Mouse (Mus musculus): ENCODE data around the gene Fgfr2. TPM values are rescaled to one million over a fixed set of nuclear protein-coding genes. Genes with fewer than 3 reads are reported as not detected.

Gene Fgfr2
- polyA plus RNA-seq, 1 experiment from 2014 or later, result 81.1 TPM

DNA sequence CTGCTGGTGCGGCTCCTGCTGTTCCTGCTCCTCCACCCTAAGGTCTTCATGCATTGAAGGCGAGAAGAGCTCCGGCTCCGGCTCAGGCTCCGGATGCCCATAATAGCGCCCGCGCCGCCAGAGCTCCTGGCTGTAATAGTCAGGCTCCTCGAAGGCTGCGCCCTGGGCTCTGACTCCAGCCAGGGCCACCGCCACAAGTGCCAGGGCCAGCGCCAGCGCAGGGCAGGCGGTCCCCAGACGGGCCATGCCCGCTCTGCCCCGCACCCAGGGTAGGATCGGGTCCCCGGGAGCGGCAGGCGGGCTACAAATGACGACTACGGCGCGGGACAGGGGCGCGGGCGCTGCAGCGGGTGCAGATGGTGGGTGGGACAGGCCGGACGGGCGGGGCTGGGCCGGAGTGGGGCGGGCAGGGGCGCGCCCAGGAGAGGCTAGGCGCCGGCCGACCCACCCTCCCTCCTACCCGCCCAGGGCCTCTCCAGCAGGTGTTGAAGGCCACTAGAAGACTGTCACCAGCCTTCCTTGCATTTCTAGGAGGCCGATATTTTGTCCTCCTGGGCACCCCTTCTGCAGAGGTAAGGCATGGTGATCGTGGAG is 968.7 kb downstream of the Fgfr2 start, which contains the start of gene Cpxm2:
Gene Cpxm2, minus strand, starts transcription at position 372 of the 594 bp plus-strand sequence.
- no peak within 1 kb of the TSS for H3K27ac ChIP-seq
- H3K27me3 ChIP-seq, result peaks cover 39% of the 10 kb centered on the region
- H3K4me2 ChIP-seq (replicated peaks), result peak within 1 kb of the TSS; percentile 79
- WGBS, result 4% methylated on average over 42 of the region's 43 CpGs
- H3K4me3 ChIP-seq, result peak within 1 kb of the TSS; percentile 38
- H3K9me3 ChIP-seq (replicated peaks), result no peaks in the 10 kb centered on the region
- H3K9ac ChIP-seq, result peak within 1 kb of the TSS; percentile 64
- peaks cover 18% of the 10 kb centered on the region for H3K4me1 ChIP-seq
- ATAC-seq (ENCODE audit: low FRiP score), result peak; percentile 40; the same call in 1 of the 2 replicates
- no peaks in the 10 kb centered on the region for H3K36me3 ChIP-seq

DNA sequence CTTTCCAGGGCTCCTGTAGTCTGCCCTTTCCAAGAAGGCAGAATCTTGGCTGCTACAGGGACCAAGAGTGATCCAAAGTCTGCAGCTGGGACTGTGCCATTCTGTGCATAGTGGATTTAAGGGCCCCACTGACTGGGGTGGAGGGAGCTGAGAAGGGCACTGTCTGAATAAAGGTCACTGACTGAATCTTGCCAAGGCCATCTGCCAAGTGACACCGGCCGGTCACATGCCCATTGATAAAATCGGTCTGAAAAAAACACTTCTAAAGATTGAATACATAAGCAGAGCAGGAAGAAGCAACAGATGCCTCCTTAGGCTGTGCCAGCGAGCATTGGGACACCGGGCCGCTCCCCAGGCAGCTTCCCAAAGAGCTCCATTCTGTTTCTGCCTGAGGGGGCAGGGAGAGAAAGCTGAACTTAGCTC is 969.4 kb downstream of the Fgfr2 start:
- ATAC-seq (ENCODE audit: low FRiP score), result 0 out of 2 replicates have a peak, but pooled peaks have one; percentile 16
- H3K27me3 ChIP-seq, result peaks cover 39% of the 10 kb centered on the region

DNA sequence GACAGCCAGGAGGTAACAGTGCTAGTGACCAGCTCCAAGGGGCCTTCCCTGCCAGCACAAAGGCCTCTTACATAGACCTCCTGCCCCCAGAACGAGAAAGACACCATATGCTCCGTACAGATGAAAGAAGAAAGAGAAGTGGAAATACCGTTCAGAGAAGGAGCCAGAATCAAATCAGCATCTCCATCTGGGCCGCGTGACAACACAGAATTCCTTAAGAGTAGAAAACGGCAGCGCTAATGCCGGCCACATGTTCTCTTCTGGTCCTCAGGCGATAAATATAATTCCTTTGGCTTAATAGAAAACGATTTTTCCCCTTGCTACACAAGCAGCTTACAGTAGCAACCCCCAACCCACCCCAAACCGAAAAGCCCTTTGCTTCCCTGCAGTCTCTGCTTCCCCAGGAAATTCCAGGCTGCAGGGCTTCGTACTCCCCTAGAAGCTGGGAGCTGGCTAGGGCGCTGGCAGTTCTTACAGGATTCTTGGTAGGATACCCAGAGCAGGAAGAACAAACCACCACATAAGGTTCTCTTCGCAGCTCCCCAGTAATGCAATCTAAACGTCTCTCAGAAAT is 977.8 kb downstream of the Fgfr2 start:
- Histone ChIP-seq H3K9me3 (replicated peaks) (no peaks in the 10 kb centered on the region), H3K36me3 (no peaks in the 10 kb centered on the region), H3K4me3 (no peak overlapping the region), H3K4me2 (replicated peaks) (no peak overlapping the region), H3K9ac (no peak overlapping the region), H3K4me1 (no peaks in the 10 kb centered on the region), H3K27me3 (no peaks in the 10 kb centered on the region), H3K27ac (no peak overlapping the region; the same call in 1 of the 2 replicates)
- no peak for ATAC-seq (ENCODE audit: low FRiP score)
- WGBS, result 67% methylated on average over 15 of the region's 15 CpGs

More for the DNA sequence above, 969.4 kb downstream of the Fgfr2 start:
- Histone ChIP-seq H3K9ac (no peak overlapping the region), H3K9me3 (replicated peaks) (no peaks in the 10 kb centered on the region), H3K4me3 (peak overlapping the region; percentile 38; the same call in 1 of the 2 replicates), H3K36me3 (no peaks in the 10 kb centered on the region), H3K27ac (no peak overlapping the region), H3K4me2 (replicated peaks) (peak overlapping the region; percentile 79), H3K4me1 (peaks cover 18% of the 10 kb centered on the region)
- 29% methylated on average over 6 of the region's 6 CpGs for whole genome bisulfite sequencing

DNA sequence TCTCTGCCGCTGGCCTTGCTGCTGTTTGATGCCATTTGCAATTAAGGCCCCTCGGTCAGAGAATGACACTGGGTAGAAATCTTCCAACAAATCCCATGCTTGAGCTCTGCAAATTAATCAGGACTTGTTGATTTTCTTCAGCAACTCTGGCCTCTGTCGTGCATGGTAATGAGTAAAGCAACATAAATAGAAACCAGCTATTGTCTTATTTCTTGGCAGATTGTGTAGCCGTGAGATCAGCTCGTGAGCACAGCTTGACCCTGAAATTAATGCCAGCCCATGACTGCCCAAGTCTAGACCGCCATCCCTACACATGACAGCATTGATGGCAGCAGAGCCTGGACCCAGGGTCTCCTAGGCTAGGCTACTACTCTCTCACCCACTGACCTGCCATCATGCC is 994.5 kb downstream of the Fgfr2 start:
- Histone ChIP-seq H3K9ac (no peak overlapping the region), H3K4me2 (replicated peaks) (no peak overlapping the region), H3K4me1 (0 out of 2 replicates have a peak, but pooled peaks cover 3% of the 10 kb centered on the region), H3K27me3 (no peaks in the 10 kb centered on the region), H3K36me3 (no peaks in the 10 kb centered on the region), H3K4me3 (no peak overlapping the region), H3K27ac (no peak overlapping the region), H3K9me3 (replicated peaks) (no peaks in the 10 kb centered on the region)
- no peak for ATAC-seq (ENCODE audit: low FRiP score)
- 76% methylated on average over 6 of the region's 6 CpGs for WGBS

DNA sequence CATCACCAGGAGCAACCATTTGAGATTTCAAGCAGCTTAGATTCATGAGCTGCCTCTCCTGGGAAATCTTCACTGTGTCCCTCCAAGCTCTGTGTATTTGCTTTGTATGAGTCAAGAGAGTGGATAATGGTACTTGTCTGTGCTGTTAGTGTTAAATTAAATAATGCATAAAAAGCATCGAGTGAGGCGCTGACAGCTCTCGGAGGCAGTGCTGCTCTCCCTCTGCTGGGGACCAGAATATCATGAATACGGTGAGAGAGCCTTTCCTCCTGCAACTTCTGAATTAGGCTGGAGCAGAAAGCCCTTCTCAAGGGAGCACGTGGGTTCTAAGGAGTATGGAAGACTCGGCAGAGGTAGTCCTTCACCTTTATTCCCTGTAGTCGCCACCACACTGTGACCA is 998.2 kb downstream of the Fgfr2 start:
- ATAC-seq (ENCODE audit: low FRiP score), result no peak
- H3K9ac ChIP-seq, result no peak overlapping the region
- WGBS, result 72% methylated on average over 7 of the region's 7 CpGs

DNA sequence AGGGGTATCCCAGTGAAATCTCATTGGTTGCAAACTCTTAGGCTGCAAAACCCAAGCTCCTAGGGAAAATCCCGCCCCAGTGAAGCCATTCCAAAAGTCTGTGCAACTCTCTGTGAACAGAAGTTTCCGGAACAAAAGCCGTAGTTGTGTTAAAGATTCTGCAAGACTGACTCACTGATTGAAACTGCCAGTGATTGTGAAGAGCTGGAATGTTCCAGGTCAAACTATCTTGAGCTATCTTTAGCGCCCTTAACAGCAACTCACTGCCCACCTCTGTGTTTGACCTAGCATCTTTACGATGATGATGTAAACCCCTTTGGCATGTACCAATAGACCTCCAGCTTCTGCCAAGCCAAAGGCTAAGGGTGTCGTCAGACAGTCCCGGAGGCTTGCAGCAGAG is 999.9 kb downstream of the Fgfr2 start:
- no peaks in the 10 kb centered on the region for H3K9me3 ChIP-seq (replicated peaks)
- WGBS, result 86% methylated on average over 7 of the region's 7 CpGs
- ATAC-seq (ENCODE audit: low FRiP score), result no peak

More for the DNA sequence above, 998.2 kb downstream of the Fgfr2 start:
- Histone ChIP-seq H3K27me3 (no peaks in the 10 kb centered on the region), H3K9me3 (replicated peaks) (no peaks in the 10 kb centered on the region), H3K4me1 (0 out of 2 replicates have a peak, but pooled peaks cover 3% of the 10 kb centered on the region), H3K4me3 (no peak overlapping the region), H3K27ac (no peak overlapping the region), H3K36me3 (no peaks in the 10 kb centered on the region), H3K4me2 (replicated peaks) (no peak overlapping the region)

DNA sequence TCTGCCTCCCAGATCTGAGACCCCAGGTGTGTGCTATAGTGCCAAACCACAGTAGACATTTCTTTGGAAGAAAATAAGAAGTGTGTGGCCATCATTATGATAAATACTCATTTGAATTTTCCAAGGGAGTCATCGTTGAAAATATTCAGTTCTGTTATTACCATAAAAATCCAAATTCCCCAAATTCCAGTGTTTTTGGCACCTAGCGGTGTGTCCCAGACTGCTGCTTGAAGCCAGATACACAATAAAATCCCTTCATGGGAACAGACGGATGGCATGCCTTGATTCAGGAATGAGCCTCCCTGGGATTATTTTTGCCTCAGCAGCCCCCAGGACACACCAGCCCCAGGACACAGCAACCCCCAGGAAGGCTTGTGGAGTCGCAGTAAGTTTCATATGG is 1003.3 kb downstream of the Fgfr2 start:
- Histone ChIP-seq H3K4me1 (no peaks in the 10 kb centered on the region), H3K9ac (no peak overlapping the region), H3K36me3 (no peaks in the 10 kb centered on the region), H3K4me3 (no peak overlapping the region), H3K27ac (no peak overlapping the region), H3K27me3 (no peaks in the 10 kb centered on the region), H3K9me3 (replicated peaks) (no peaks in the 10 kb centered on the region), H3K4me2 (replicated peaks) (no peak overlapping the region)
- no peak for ATAC-seq (ENCODE audit: low FRiP score)
- whole genome bisulfite sequencing, result 88% methylated on average over 4 of the region's 4 CpGs

More for the DNA sequence above, 999.9 kb downstream of the Fgfr2 start:
- Histone ChIP-seq H3K36me3 (no peaks in the 10 kb centered on the region), H3K27me3 (no peaks in the 10 kb centered on the region), H3K4me2 (replicated peaks) (no peak overlapping the region), H3K4me3 (no peak overlapping the region), H3K4me1 (no peaks in the 10 kb centered on the region), H3K9ac (no peak overlapping the region), H3K27ac (no peak overlapping the region)

DNA sequence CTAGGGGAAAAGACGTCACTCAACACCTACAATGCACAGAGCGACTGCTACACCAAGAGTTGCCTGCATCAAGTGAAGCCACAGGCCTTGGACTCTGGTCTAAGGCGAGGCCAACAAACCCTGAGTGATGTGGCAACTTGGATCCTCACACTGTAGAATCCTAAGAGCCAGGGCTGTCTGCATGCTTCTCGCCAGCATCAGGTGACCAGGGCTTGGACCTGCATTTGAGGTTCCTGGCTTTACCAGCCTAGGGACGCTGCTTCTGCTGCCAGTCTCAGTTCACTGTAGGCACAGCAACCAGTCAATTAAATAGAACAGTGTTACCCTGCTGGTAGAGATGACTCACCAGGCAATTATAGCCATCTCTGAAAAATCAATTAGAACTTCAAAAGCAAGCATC is 1011.4 kb downstream of the Fgfr2 start:
- no peak for ATAC-seq (ENCODE audit: low FRiP score)
- no peaks in the 10 kb centered on the region for H3K27me3 ChIP-seq
- WGBS, result 81% methylated on average over 5 of the region's 5 CpGs

DNA sequence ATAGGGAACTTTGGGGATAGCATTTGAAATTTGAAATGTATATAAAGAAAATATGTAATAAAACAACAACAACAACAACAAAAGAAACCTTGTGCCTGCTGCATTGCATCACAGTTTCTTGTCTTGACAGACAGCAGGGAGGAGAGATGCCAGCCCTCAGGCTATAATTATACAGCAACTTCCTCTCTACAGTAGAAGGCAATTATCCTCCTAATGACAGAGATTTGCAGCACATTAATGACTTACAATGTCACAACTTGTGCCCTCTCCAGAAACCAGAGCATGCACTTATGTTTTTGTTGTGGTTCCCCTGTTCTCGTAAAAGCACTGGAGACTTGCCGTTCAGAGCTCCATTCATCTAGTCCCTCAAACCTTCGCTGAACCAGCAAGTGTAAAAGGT is 1012.8 kb downstream of the Fgfr2 start:
- 93% methylated on average over 3 of the region's 3 CpGs for WGBS
- H3K4me2 ChIP-seq (replicated peaks), result no peak overlapping the region
- no peaks in the 10 kb centered on the region for H3K36me3 ChIP-seq
- no peaks in the 10 kb centered on the region for H3K27me3 ChIP-seq
- no peak overlapping the region for H3K9ac ChIP-seq
- no peaks in the 10 kb centered on the region for H3K9me3 ChIP-seq (replicated peaks)
- H3K4me3 ChIP-seq, result no peak overlapping the region
- ATAC-seq (ENCODE audit: low FRiP score), result no peak
- no peak overlapping the region for H3K27ac ChIP-seq
- H3K4me1 ChIP-seq, result no peaks in the 10 kb centered on the region

More for the DNA sequence above, 1011.4 kb downstream of the Fgfr2 start:
- no peak overlapping the region for H3K4me3 ChIP-seq
- H3K36me3 ChIP-seq, result no peaks in the 10 kb centered on the region
- no peaks in the 10 kb centered on the region for H3K9me3 ChIP-seq (replicated peaks)
- no peak overlapping the region for H3K27ac ChIP-seq
- no peak overlapping the region for H3K4me2 ChIP-seq (replicated peaks)
- no peak overlapping the region for H3K9ac ChIP-seq
- H3K4me1 ChIP-seq, result no peaks in the 10 kb centered on the region

DNA sequence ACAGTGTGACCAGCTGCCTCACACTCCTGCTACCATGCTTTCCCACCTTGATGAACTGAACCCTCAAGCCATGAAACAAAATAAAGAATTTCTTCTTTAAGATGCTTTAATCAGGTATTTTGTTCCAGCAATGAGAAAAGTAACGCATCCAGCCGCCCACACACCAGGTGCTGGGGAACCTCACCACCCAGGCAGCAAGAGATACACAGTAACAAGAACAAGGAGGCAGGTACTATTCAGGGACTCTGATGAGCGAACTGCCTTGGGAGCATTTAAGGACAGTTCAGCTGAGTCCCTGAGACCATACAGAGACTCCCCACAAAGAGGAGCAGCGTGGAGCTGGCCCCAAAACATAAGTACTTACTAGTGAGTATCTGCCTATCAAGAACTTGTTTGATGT is 1016.3 kb downstream of the Fgfr2 start:
- no peaks in the 10 kb centered on the region for H3K9me3 ChIP-seq (replicated peaks)
- no peak overlapping the region for H3K4me3 ChIP-seq
- no peak overlapping the region for H3K27ac ChIP-seq
- H3K4me2 ChIP-seq (replicated peaks), result no peak overlapping the region
- H3K36me3 ChIP-seq, result no peaks in the 10 kb centered on the region
- no peaks in the 10 kb centered on the region for H3K4me1 ChIP-seq
- H3K27me3 ChIP-seq, result no peaks in the 10 kb centered on the region
- ATAC-seq (ENCODE audit: low FRiP score), result no peak
- H3K9ac ChIP-seq, result no peak overlapping the region
- 90% methylated on average over 4 of the region's 4 CpGs for WGBS

DNA sequence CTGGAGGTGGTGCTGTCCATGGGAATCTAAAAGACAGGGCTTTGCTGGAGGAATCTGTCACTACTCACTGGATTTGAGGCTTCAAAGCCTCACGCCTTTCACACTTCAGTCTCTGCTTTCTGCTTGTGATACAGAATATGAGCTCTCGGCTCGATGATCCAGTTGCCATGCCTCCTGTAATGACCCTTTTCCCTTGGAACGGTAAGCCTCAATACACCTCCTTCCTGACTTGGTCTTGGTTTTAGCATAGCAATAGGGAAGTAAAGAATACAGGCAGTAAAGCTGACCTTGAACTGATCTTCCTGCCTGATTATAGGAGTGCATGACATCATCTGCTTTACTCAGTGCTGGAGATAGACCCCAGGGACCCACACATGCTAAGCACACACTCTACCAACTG is 1017.8 kb downstream of the Fgfr2 start:
- no peak overlapping the region for H3K4me3 ChIP-seq
- H3K4me2 ChIP-seq (replicated peaks), result no peak overlapping the region
- no peak overlapping the region for H3K9ac ChIP-seq
- no peaks in the 10 kb centered on the region for H3K27me3 ChIP-seq
- no peak for ATAC-seq (ENCODE audit: low FRiP score)
- WGBS, result 85% methylated on average over 4 of the region's 4 CpGs
- H3K4me1 ChIP-seq, result no peaks in the 10 kb centered on the region
- no peak overlapping the region for H3K27ac ChIP-seq
- H3K9me3 ChIP-seq (replicated peaks), result no peaks in the 10 kb centered on the region
- H3K36me3 ChIP-seq, result no peaks in the 10 kb centered on the region

DNA sequence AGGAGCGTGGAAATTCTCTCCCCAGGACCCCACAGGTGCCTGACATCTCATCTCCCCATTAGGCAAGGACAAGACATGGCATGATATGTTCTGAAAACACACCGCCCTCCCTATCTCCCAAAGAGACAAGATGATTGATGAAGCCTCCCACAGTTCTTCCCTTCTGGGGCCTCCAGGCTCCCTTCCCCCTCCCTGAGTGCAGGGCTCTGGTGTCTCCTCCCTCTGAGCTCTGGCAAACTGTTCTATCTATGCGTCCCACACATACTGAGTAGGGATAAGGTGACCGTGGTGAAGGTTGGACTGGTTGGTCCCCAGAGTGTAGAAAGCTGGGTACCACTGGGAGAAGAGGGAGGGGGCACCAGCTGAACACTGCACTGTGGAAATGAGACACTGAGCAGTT is 1024.7 kb downstream of the Fgfr2 start:
- H3K27me3 ChIP-seq, result no peaks in the 10 kb centered on the region
- no peak overlapping the region for H3K4me3 ChIP-seq
- H3K9ac ChIP-seq, result no peak overlapping the region
- no peak overlapping the region for H3K27ac ChIP-seq
- no peaks in the 10 kb centered on the region for H3K9me3 ChIP-seq (replicated peaks)
- H3K36me3 ChIP-seq, result no peaks in the 10 kb centered on the region
- WGBS, result 61% methylated on average over 4 of the region's 4 CpGs
- H3K4me1 ChIP-seq, result no peaks in the 10 kb centered on the region
- ATAC-seq (ENCODE audit: low FRiP score), result no peak
- H3K4me2 ChIP-seq (replicated peaks), result no peak overlapping the region

DNA sequence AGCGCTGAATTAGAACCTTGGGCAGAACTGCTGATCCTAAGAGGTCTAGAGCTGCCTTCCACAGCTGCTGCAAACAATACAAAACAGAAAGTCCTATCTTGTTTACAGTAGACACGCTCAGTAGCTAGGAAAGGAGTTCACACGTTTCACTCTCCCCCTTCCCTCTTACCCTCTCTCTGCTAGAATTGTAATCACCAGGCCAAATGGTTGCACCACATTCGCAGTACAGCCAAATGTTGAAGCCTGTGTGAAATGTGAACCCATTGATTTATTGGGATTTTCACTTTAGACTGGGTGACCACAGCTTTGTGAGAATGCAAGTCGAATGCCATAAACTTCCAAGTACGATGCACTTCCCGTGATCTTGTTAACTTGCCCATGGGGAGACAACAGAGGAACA is 1028.5 kb downstream of the Fgfr2 start:
- Histone ChIP-seq H3K4me3 (no peak overlapping the region), H3K9ac (no peak overlapping the region), H3K27ac (no peak overlapping the region), H3K36me3 (no peaks in the 10 kb centered on the region), H3K4me1 (no peaks in the 10 kb centered on the region), H3K4me2 (replicated peaks) (no peak overlapping the region), H3K27me3 (no peaks in the 10 kb centered on the region), H3K9me3 (replicated peaks) (no peaks in the 10 kb centered on the region)
- no peak for ATAC-seq (ENCODE audit: low FRiP score)
- 81% methylated on average over 7 of the region's 7 CpGs for WGBS

Measured in hindbrain, embryonic 12.5 days (tissue).